Mouse (Mus musculus) embryonic facial prominence, embryonic 12.5 days (tissue): ENCODE results near the gene Cdv3. TPM values are rescaled to one million over a fixed set of nuclear protein-coding genes. Genes with fewer than 3 reads are reported as not detected.
A peak's percentile ranks its signal among the peaks of the same experiment; 100 is the strongest.
"Not testable (repeated sequence)": the region's sequence is repeated elsewhere in the genome, so short reads cannot be mapped to it uniquely, and the experiment has no call there.

ENCODE experiments used
- ATAC-seq: fragments of 200-750 bp; cut with Nextera tagmentation; 2 replicates; pipeline ENCODE4 v1.8.0; 2017; ENCODE audit not compliant: insufficient number of reproducible peaks, insufficient read depth, low FRiP score, low TSS enrichment
- H3K27ac ChIP-seq: fragments of 300-500 bp; sonication (generic); 2 replicates; pipeline ENCODE4 v1.5.1; 2016; ENCODE audit warnings: mild to moderate bottlenecking
- H3K27me3 ChIP-seq: fragments of 300-500 bp; sonication (generic); 2 replicates; pipeline ENCODE4 v1.6.1; 2016; ENCODE audit warnings: mild to moderate bottlenecking, moderate library complexity
- H3K36me3 ChIP-seq: fragments of 300-500 bp; sonication (generic); 2 replicates; pipeline ENCODE4 v1.6.1; 2016; ENCODE audit warnings: mild to moderate bottlenecking
- H3K4me1 ChIP-seq: fragments of 300-500 bp; sonication (generic); 2 replicates; pipeline ENCODE4 v1.6.1; 2016
- H3K4me2 ChIP-seq: fragments of 300-500 bp; sonication (generic); replicated peaks from 2 replicates; pipeline ENCODE4 v1.6.1; 2016; ENCODE audit warnings: mild to moderate bottlenecking, moderate library complexity
- H3K4me3 ChIP-seq: fragments of 300-500 bp; sonication (generic); 2 replicates; pipeline ENCODE4 v1.5.1; 2016; ENCODE audit warnings: mild to moderate bottlenecking
- H3K9ac ChIP-seq: fragments of 300-500 bp; sonication (generic); 2 replicates; pipeline ENCODE4 v1.6.1; 2016; ENCODE audit warnings: mild to moderate bottlenecking, moderate library complexity
- H3K9me3 ChIP-seq: fragments of 300-500 bp; sonication (generic); 2 replicates; pipeline ENCODE4 v1.6.1; 2016; ENCODE audit warnings: mild to moderate bottlenecking, moderate library complexity
- WGBS: fragments of 180-500 bp; shearing (Covaris S2); methylation state at CpG from one replicate; pipeline ENCODE4 v1.1.7; 2016; 5-methylcytosine and 5-hydroxymethylcytosine counted together
- polyA plus RNA-seq: library from polyadenylated mRNA; unstranded; fragments of >200 nt; fragmentation: Nextera tagmentation; extraction: Ambion mirVana; gene quantifications from 2 replicates; pipeline ENCODE4 v1.2.1, GENCODE M21; 2016

Gene Cdv3
- polyA plus RNA-seq, 1 experiment from 2014 or later, result 110 TPM

DNA sequence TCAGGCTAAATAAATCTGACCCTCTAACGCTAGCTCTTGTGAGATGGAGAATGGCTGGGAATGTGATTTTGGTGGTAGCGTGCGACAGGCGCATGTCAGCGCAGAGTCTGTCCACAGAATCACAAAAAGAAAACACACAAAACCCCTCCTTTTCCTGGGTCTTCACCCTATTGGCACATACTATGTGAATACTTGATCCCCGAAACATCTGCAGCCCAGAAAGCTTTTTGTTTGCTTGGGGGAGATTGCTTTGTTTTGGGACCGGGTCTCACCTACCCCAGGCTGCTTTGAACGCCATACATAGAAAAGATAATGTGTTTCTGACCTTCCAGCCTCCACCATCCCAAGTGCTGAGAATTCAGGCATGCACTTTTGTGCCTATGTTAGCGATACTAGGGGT, 716 bp upstream of the Cdv3 start:
- Histone ChIP-seq H3K4me3 (peak overlapping the region; percentile 67), H3K9ac (peak overlapping the region; percentile 49), H3K9me3 (no peaks in the 10 kb centered on the region), H3K27ac (peak overlapping the region; percentile 78), H3K4me1 (peaks cover 14% of the 10 kb centered on the region), H3K27me3 (no peaks in the 10 kb centered on the region), H3K4me2 (peak overlapping the region; percentile 52), H3K36me3 (peaks cover 7% of the 10 kb centered on the region; the same call in 1 of the 2 replicates)
- ATAC-seq, result no peak
- 54% methylated on average over 9 of the region's 9 CpGs for WGBS

DNA sequence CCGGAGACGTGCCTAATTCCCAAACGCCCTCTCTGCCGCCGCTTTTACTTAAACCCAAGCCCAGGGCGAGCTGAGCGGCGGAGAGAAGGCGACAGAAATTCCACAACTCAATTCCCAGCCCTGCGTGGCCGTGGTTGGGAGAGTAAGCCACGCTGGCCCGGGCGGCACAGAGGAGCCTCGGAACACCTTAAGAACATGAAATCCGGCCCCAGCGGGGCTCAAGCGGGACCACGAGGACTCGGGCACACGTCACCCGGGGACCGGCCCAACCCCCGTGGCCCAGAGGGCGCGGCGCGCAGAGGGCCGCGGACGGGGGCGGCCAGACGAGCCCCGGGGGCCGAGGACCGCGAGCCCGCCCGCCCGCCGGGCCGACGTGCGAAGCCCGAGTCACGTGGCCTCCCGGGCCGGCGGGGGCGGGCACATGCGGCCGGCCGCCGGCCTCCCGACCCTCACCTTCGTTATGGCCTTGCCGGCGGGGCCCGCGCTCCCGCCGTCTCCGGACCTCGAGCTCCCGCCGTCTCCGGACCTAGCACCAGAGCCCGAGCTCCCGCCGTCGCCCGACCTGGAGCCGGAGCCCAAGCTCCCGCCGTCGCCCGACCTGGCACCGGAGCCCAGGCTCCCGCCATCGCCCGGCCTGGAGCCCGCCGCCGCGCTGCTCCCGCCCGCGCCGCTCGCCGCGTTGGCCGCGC, 895 bp downstream of the Cdv3 start:
- peaks cover 18% of the 10 kb centered on the region for H3K36me3 ChIP-seq
- ATAC-seq, result peak; percentile 17

DNA sequence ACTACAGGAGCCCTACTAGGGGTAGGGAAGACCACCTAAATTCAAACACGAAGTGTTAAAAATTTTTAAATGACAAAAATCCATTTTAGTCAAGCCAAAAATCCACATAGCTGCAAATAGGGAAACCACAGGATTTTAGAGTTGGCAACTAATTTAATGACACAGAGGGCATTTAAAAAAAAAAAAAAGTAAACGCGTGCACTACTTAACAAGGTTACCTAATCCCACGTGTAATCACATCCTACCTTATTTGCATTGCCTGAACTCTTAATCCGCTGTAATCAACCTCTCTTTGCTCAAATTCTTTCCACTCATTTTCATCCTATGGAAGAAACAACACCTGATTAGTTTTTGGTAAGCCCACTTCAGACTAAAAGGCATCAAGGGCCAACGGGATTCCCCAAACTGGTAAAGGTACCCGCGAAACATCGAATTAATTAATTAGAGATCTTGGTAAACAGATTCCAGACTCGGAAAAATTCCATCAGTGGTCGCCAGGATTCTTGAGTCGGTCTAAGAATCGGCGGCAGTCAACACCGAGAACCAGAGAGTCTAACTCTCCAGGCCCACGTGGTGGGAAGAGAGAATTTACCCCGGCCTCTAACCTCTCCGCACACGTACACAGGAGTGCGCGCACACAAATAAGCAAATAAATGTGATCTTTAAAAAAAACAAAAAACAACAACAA, 1.8 kb downstream of the Cdv3 start:
- no peaks in the 10 kb centered on the region for H3K27me3 ChIP-seq
- H3K4me2 ChIP-seq, result peak overlapping the region; percentile 71
- no peak for ATAC-seq
- H3K9ac ChIP-seq, result peak overlapping the region; percentile 94
- H3K36me3 ChIP-seq, result peaks cover 27% of the 10 kb centered on the region
- H3K9me3 ChIP-seq, result no peaks in the 10 kb centered on the region
- peak overlapping the region; percentile 67 for H3K4me3 ChIP-seq
- peak overlapping the region; percentile 97; the same call in 1 of the 2 replicates for H3K27ac ChIP-seq
- under 1% methylated on average over 21 of the region's 21 CpGs for WGBS
- H3K4me1 ChIP-seq, result peaks cover 14% of the 10 kb centered on the region

More for the DNA sequence above, 895 bp downstream of the Cdv3 start:
- no peaks in the 10 kb centered on the region for H3K9me3 ChIP-seq
- H3K27me3 ChIP-seq, result no peaks in the 10 kb centered on the region
- H3K9ac ChIP-seq, result peak overlapping the region; percentile 94
- 3% methylated on average over 78 of the region's 94 CpGs for WGBS
- H3K4me2 ChIP-seq, result peak overlapping the region; percentile 71
- H3K27ac ChIP-seq, result peak overlapping the region; percentile 97
- H3K4me3 ChIP-seq, result peak overlapping the region; percentile 67
- H3K4me1 ChIP-seq, result peaks cover 14% of the 10 kb centered on the region

DNA sequence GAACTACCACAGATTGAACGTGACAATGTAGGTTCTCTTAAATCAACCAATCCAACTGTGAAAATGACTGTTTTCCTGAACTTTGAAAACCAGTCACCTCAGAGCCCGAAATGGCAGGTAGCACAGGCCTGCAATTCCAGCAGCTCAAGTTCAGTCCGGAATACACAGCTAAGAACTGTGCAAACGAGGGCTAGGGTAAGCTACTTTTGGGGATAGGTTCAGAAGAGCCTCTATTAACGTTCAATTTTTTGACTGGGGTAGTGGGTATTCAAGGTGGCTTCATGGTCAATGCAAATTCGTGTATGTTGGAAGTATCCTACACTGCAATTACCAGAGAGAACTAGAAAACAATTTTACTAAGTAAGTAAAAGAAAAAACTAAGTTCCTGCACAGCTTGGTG, 2.6 kb downstream of the Cdv3 start:
- H3K4me2 ChIP-seq, result peak overlapping the region; percentile 71
- H3K4me1 ChIP-seq, result peaks cover 14% of the 10 kb centered on the region
- H3K27ac ChIP-seq, result no peak overlapping the region
- H3K9me3 ChIP-seq, result no peaks in the 10 kb centered on the region
- H3K27me3 ChIP-seq, result no peaks in the 10 kb centered on the region
- peaks cover 34% of the 10 kb centered on the region for H3K36me3 ChIP-seq
- peak overlapping the region; percentile 67 for H3K4me3 ChIP-seq
- no peak overlapping the region for H3K9ac ChIP-seq
- ATAC-seq, result no peak
- WGBS, result 60% methylated on average over 6 of the region's 6 CpGs

DNA sequence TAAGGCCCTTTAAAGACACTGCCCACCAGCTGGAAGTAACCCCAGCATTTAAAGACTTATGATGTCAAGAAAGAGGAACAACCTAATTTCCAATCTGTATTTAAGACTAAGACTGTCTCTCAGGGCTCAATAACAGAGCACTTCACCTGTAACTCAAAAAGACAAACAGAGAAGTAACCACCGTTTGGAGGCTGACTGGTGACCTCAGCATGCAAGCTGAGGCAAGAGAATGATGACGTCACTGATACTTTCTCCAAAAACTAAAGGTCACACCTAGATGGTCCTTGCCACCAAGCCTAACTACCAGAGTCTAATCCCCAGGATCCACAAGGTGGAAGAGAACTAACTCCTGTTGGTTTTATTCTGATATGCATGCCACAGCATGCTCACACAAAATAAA, 5.0 kb downstream of the Cdv3 start:
- H3K4me1 ChIP-seq, result peaks cover 6% of the 10 kb centered on the region; the same call in 1 of the 2 replicates
- no peak overlapping the region for H3K27ac ChIP-seq
- no peaks in the 10 kb centered on the region for H3K27me3 ChIP-seq
- H3K9ac ChIP-seq, result no peak overlapping the region
- H3K36me3 ChIP-seq, result peaks cover 53% of the 10 kb centered on the region
- ATAC-seq, result no peak
- no peaks in the 10 kb centered on the region for H3K9me3 ChIP-seq
- no peak overlapping the region for H3K4me3 ChIP-seq
- no peak overlapping the region for H3K4me2 ChIP-seq
- WGBS, result 75% methylated on average over 2 of the region's 2 CpGs

DNA sequence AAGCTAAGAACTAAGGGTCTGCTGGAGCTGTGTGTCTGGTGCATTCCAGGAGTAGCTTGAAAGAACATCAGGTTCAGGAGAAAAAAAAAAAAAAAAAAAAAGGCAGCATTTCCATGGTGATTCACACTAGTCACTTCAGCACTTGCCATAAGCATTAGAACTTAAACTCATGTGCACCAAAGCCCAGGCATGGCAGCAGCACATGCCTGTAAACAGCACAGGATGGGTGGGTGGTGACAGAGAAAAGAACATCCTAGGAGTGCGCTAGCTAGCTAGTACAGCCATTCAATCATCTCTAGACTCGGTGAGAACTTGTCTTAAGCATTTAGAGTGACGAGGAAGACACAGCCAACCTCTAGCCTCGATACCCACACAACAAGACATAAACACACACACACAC, 7.1 kb downstream of the Cdv3 start:
- Histone ChIP-seq H3K27ac (no peak overlapping the region), H3K4me3 (no peak overlapping the region), H3K4me2 (no peak overlapping the region), H3K27me3 (no peaks in the 10 kb centered on the region), H3K36me3 (peaks cover 53% of the 10 kb centered on the region), H3K9me3 (no peaks in the 10 kb centered on the region), H3K9ac (no peak overlapping the region), H3K4me1 (peaks cover 6% of the 10 kb centered on the region; the same call in 1 of the 2 replicates)
- 81% methylated on average over 4 of the region's 4 CpGs for whole genome bisulfite sequencing
- ATAC-seq, result no peak

DNA sequence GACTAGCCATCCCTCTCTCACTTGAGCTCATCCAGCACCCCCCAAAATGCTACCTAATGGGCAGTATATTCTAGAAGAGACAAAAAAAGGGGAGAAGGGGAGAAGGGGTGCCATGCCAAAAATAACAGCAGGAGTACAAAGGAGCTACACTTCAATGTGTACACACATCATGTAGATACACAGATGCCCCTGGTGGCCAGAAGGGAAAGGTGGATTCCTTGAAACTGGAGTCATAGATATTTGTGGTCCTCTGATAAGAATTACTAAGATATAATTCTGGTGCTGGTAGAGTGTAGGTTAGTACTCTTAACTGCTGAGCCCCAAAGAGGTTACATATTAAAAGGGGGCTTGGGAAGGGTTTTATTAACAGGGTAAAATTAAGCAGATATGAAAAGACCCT, 7.7 kb downstream of the Cdv3 start:
- Histone ChIP-seq H3K36me3 (peaks cover 53% of the 10 kb centered on the region), H3K4me1 (no peaks in the 10 kb centered on the region), H3K4me2 (no peak overlapping the region), H3K27ac (no peak overlapping the region), H3K27me3 (no peaks in the 10 kb centered on the region), H3K9me3 (no peaks in the 10 kb centered on the region), H3K4me3 (no peak overlapping the region), H3K9ac (no peak overlapping the region)
- ATAC-seq, result no peak

DNA sequence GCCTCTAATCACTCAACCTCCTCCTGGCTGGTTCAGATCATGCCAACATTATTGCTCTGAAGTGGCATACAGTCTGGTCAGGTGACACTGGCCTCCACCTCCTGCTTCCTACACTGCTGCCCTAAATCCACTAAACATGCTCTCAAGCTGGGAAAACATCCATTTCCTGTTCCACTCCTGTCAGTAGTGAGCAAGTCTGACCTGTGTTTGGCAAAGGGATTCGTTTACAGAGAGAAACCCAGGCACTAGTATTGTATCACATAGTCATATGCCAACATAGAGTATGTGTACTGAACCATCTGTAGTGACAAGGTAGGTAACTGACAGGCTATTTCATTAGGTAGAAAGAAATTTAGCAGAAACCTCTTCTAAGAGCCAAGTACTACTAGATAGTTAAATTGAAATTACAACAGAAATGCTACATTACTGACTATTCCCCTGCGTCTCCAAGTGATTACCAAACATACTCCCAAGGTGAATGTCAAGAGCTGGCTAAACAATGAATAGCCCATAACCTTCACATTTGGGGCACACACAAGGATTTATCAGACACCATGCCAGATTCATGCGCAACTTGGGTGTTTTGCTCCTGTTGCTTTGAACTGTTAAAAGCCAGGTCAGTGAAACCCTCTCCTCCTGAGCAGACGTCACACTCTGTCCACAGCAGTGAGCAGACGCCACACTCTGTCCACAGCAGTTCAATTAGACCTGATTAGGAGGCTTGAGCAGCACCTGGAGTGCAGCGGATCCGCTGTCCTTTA, 12.0 kb downstream of the Cdv3 start:
- not testable (repeated sequence) for H3K9me3 ChIP-seq, H3K4me1 ChIP-seq, ATAC-seq, H3K9ac ChIP-seq, H3K4me2 ChIP-seq, H3K27ac ChIP-seq, H3K4me3 ChIP-seq, H3K27me3 ChIP-seq
- peaks cover 50% of the 10 kb centered on the region for H3K36me3 ChIP-seq
- WGBS, result 80% methylated on average over 7 of the region's 7 CpGs

DNA sequence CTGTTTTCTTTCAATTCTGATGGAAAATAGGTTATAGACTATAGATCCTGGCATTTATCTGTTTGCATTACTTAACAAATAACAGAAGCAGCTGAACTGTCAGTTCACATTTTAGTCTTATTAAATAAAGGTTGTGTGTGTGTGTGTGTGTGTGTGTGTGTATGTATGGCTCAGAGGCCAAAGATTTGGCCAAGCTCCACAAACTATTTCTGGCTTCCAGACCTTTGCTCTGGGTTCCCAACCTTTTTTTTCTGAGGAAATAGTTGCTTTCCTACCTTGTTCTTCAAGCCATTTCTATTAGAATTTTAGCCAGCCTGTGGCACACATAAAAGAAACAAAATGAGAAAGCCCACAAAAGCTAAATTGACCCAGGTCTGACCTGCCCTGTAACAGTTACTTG, 16.8 kb downstream of the Cdv3 start:
- Histone ChIP-seq H3K9ac (no peak overlapping the region), H3K27me3 (no peaks in the 10 kb centered on the region), H3K9me3 (no peaks in the 10 kb centered on the region), H3K4me1 (no peaks in the 10 kb centered on the region), H3K4me3 (no peak overlapping the region), H3K27ac (no peak overlapping the region), H3K4me2 (no peak overlapping the region), H3K36me3 (peaks cover 57% of the 10 kb centered on the region)
- ATAC-seq, result no peak

DNA sequence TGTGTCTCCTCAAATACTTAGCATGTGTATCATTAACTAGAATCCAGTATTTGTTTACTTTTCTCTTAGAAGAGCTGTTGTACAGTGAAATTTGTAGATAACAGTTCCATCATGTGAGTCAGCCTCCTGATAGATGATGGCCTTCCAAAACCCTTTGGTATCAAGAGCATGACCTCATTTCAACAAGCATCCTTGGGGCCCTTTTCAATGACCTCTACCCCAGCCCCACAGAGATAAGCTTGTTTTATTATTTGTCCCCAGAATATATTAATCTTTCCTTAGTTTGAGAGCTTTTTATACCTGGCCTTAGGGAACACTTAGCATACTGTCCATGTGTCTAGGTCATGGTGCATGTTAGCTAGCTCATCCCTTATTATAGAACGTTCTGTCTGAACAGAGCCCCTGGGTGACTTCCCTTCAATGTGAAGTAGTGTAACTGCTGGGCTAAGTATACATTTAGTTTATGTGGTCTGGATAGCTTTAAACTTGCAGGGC, 17.6 kb downstream of the Cdv3 start:
- Histone ChIP-seq H3K9ac (no peak overlapping the region), H3K4me3 (no peak overlapping the region), H3K9me3 (no peaks in the 10 kb centered on the region), H3K36me3 (peaks cover 64% of the 10 kb centered on the region), H3K27me3 (no peaks in the 10 kb centered on the region), H3K27ac (no peak overlapping the region), H3K4me1 (no peaks in the 10 kb centered on the region), H3K4me2 (no peak overlapping the region)
- WGBS, result 85% methylated on average over 1 of the region's 1 CpGs
- ATAC-seq, result no peak

DNA sequence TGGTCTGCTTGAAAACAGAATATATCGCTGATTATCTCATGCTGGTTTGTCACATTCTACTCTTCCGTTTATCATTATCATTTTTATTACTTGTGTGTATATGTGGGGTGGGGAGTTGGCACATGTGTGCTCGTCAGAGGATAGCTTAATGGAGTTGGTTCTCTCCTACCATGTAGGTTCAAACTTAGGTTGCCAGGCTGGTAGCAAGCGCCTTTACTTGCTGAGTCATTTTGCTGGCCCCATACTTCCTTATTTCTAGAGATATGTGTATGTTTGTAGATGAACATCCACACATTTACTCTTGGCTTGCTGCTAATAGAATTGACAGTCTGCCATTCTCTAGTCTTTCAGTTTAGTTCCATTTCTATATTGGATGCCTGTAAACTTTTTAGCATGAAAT, 18.6 kb downstream of the Cdv3 start:
- H3K9me3 ChIP-seq, result no peaks in the 10 kb centered on the region
- H3K4me3 ChIP-seq, result no peak overlapping the region
- peaks cover 71% of the 10 kb centered on the region for H3K36me3 ChIP-seq
- 92% methylated on average over 4 of the region's 4 CpGs for WGBS
- H3K9ac ChIP-seq, result no peak overlapping the region
- no peak overlapping the region for H3K27ac ChIP-seq
- no peak overlapping the region for H3K4me2 ChIP-seq
- no peaks in the 10 kb centered on the region for H3K4me1 ChIP-seq
- no peaks in the 10 kb centered on the region for H3K27me3 ChIP-seq
- no peak for ATAC-seq

DNA sequence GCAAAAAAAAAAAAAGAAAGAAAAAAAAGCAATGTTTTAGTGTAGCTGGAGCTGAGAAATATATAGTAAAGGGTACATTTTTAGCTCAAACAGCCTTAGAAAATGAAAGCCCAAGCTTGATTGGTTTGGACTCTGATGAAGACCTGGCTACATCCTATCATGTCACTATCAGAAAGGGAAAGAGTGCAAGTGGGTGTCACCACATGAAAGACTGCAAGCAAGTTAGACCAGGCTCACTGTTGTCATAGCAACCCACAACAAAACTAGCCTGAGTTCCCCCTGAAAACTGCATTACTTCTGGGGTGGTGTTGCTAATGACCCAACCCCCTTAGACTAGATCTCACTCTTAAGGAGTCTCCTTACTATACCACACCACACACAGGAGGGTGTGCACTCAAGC, 28.7 kb downstream of the Cdv3 start:
- Histone ChIP-seq H3K9me3 (no peaks in the 10 kb centered on the region), H3K4me2 (no peak overlapping the region), H3K36me3 (peaks cover 86% of the 10 kb centered on the region), H3K27me3 (no peaks in the 10 kb centered on the region), H3K27ac (no peak overlapping the region), H3K4me1 (no peaks in the 10 kb centered on the region), H3K9ac (no peak overlapping the region), H3K4me3 (no peak overlapping the region)
- no peak for ATAC-seq
